Mouse (Mus musculus): ENCODE results near the gene Clta. TPM values are rescaled to one million over a fixed set of nuclear protein-coding genes. Genes with fewer than 3 reads are reported as not detected.
A peak's percentile ranks its signal among the peaks of the same experiment; 100 is the strongest.

The Clta gene
- polyA plus RNA-seq, 1 experiment from 2014 or later: 211 TPM

GRCm38 (mm10) chr4:44044685-44045356, 40.6 kb downstream of the Clta start:
- ATAC-seq (replicated peaks; ENCODE audit: low FRiP score) (no peak), DNase-seq (ENCODE audit: low spot score) (no peak)
- H3K27ac ChIP-seq (ENCODE audit: low read depth, low read length): no peak overlapping the region
- no peaks in the 10 kb centered on the region for H3K4me1 ChIP-seq (replicated peaks; ENCODE audit: control insufficient read depth, insufficient read depth, low read length)
- 94% methylated on average over 5 of the region's 5 CpGs for WGBS
- H3K36me3 ChIP-seq (ENCODE audit: control insufficient read depth, insufficient read depth, low read length): no peaks in the 10 kb centered on the region; the same call in 1 of the 2 replicates
- H3K27me3 ChIP-seq (ENCODE audit: control insufficient read depth, insufficient read depth, low read length): no peaks in the 10 kb centered on the region
- no peak overlapping the region for H3K4me2 ChIP-seq (ENCODE audit: low read depth, low read length, severe bottlenecking)
- no peak overlapping the region for H3K9ac ChIP-seq (ENCODE audit: low read length)
- H3K4me3 ChIP-seq (ENCODE audit: low read depth, low read length): no peak overlapping the region
- H3K9me3 ChIP-seq (ENCODE audit: control insufficient read depth, low read length): no peaks in the 10 kb centered on the region

GRCm38 (mm10) chr4:44046066-44046465, 41.8 kb downstream of the Clta start:
- no peak overlapping the region for H3K4me2 ChIP-seq (ENCODE audit: low read depth, low read length, severe bottlenecking)
- no peaks in the 10 kb centered on the region for H3K4me1 ChIP-seq (replicated peaks; ENCODE audit: control insufficient read depth, insufficient read depth, low read length)
- H3K9me3 ChIP-seq (ENCODE audit: control insufficient read depth, low read length): no peaks in the 10 kb centered on the region
- DNase-seq (ENCODE audit: low spot score) (no peak), ATAC-seq (replicated peaks; ENCODE audit: low FRiP score) (no peak)
- WGBS: 87% methylated on average over 5 of the region's 5 CpGs
- no peak overlapping the region for H3K9ac ChIP-seq (ENCODE audit: low read length)
- H3K27ac ChIP-seq (ENCODE audit: low read depth, low read length): no peak overlapping the region
- H3K4me3 ChIP-seq (ENCODE audit: low read depth, low read length): no peak overlapping the region
- no peaks in the 10 kb centered on the region; the same call in 1 of the 2 replicates for H3K36me3 ChIP-seq (ENCODE audit: control insufficient read depth, insufficient read depth, low read length)
- no peaks in the 10 kb centered on the region for H3K27me3 ChIP-seq (ENCODE audit: control insufficient read depth, insufficient read depth, low read length)

GRCm38 (mm10) chr4:44049812-44050211, 45.6 kb downstream of the Clta start:
- H3K36me3 ChIP-seq (ENCODE audit: control insufficient read depth, insufficient read depth, low read length): no peaks in the 10 kb centered on the region
- no peak overlapping the region for H3K9ac ChIP-seq (ENCODE audit: low read length)
- WGBS: 92% methylated on average over 5 of the region's 5 CpGs
- H3K9me3 ChIP-seq (ENCODE audit: control insufficient read depth, low read length): no peaks in the 10 kb centered on the region
- no peak for ATAC-seq (replicated peaks; ENCODE audit: low FRiP score)
- no peak for DNase-seq (ENCODE audit: low spot score)
- no peak overlapping the region for H3K4me2 ChIP-seq (ENCODE audit: low read depth, low read length, severe bottlenecking)
- no peaks in the 10 kb centered on the region for H3K27me3 ChIP-seq (ENCODE audit: control insufficient read depth, insufficient read depth, low read length)
- H3K4me3 ChIP-seq (ENCODE audit: low read depth, low read length): no peak overlapping the region
- no peaks in the 10 kb centered on the region for H3K4me1 ChIP-seq (replicated peaks; ENCODE audit: control insufficient read depth, insufficient read depth, low read length)
- no peak overlapping the region for H3K27ac ChIP-seq (ENCODE audit: low read depth, low read length)

GRCm38 (mm10) chr4:44059674-44060073, 55.4 kb downstream of the Clta start:
- H3K27ac ChIP-seq (ENCODE audit: low read depth, low read length): no peak overlapping the region
- H3K4me2 ChIP-seq (ENCODE audit: low read depth, low read length, severe bottlenecking): no peak overlapping the region
- H3K9ac ChIP-seq (ENCODE audit: low read length): no peak overlapping the region
- no peak for ATAC-seq (replicated peaks; ENCODE audit: low FRiP score)
- H3K4me1 ChIP-seq (replicated peaks; ENCODE audit: control insufficient read depth, insufficient read depth, low read length): no peaks in the 10 kb centered on the region
- no peaks in the 10 kb centered on the region for H3K27me3 ChIP-seq (ENCODE audit: control insufficient read depth, insufficient read depth, low read length)
- no peaks in the 10 kb centered on the region for H3K36me3 ChIP-seq (ENCODE audit: control insufficient read depth, insufficient read depth, low read length)
- DNase-seq (ENCODE audit: low spot score): no peak
- WGBS: 93% methylated on average over 13 of the region's 13 CpGs
- no peaks in the 10 kb centered on the region for H3K9me3 ChIP-seq (ENCODE audit: control insufficient read depth, low read length)
- no peak overlapping the region for H3K4me3 ChIP-seq (ENCODE audit: low read depth, low read length)

GRCm38 (mm10) chr4:44062062-44062461, 57.8 kb downstream of the Clta start:
- no peaks in the 10 kb centered on the region for H3K27me3 ChIP-seq (ENCODE audit: control insufficient read depth, insufficient read depth, low read length)
- 71% methylated on average over 9 of the region's 9 CpGs for whole genome bisulfite sequencing
- no peaks in the 10 kb centered on the region for H3K4me1 ChIP-seq (replicated peaks; ENCODE audit: control insufficient read depth, insufficient read depth, low read length)
- ATAC-seq (replicated peaks; ENCODE audit: low FRiP score) (no peak), DNase-seq (ENCODE audit: low spot score) (no peak)
- no peak overlapping the region for H3K9ac ChIP-seq (ENCODE audit: low read length)
- no peaks in the 10 kb centered on the region for H3K36me3 ChIP-seq (ENCODE audit: control insufficient read depth, insufficient read depth, low read length)
- no peak overlapping the region for H3K4me2 ChIP-seq (ENCODE audit: low read depth, low read length, severe bottlenecking)
- no peak overlapping the region for H3K4me3 ChIP-seq (ENCODE audit: low read depth, low read length)
- no peaks in the 10 kb centered on the region for H3K9me3 ChIP-seq (ENCODE audit: control insufficient read depth, low read length)
- H3K27ac ChIP-seq (ENCODE audit: low read depth, low read length): no peak overlapping the region

GRCm38 (mm10) chr4:44062816-44063215, 58.6 kb downstream of the Clta start:
- Histone ChIP-seq H3K9me3 (ENCODE audit: control insufficient read depth, low read length) (no peaks in the 10 kb centered on the region), H3K4me3 (ENCODE audit: low read depth, low read length) (no peak overlapping the region), H3K27ac (ENCODE audit: low read depth, low read length) (no peak overlapping the region), H3K9ac (ENCODE audit: low read length) (no peak overlapping the region), H3K36me3 (ENCODE audit: control insufficient read depth, insufficient read depth, low read length) (no peaks in the 10 kb centered on the region), H3K4me1 (replicated peaks; ENCODE audit: control insufficient read depth, insufficient read depth, low read length) (no peaks in the 10 kb centered on the region), H3K4me2 (ENCODE audit: low read depth, low read length, severe bottlenecking) (no peak overlapping the region), H3K27me3 (ENCODE audit: control insufficient read depth, insufficient read depth, low read length) (no peaks in the 10 kb centered on the region)
- DNase-seq (ENCODE audit: low spot score): no peak
- no peak for ATAC-seq (replicated peaks; ENCODE audit: low FRiP score)
- 91% methylated on average over 14 of the region's 14 CpGs for WGBS

- H3K27ac ChIP-seq (ENCODE audit: low read depth, low read length): no peak overlapping the region
- H3K4me3 ChIP-seq (ENCODE audit: low read depth, low read length): no peak overlapping the region
- H3K4me1 ChIP-seq (replicated peaks; ENCODE audit: control insufficient read depth, insufficient read depth, low read length): peaks cover 3% of the 10 kb centered on the region; the same call in 1 of the 2 replicates
- H3K36me3 ChIP-seq (ENCODE audit: control insufficient read depth, insufficient read depth, low read length): no peaks in the 10 kb centered on the region
- 38% methylated on average over 16 of the region's 16 CpGs for WGBS
- H3K27me3 ChIP-seq (ENCODE audit: control insufficient read depth, insufficient read depth, low read length): no peaks in the 10 kb centered on the region
- DNase-seq (ENCODE audit: low spot score) (peak; percentile 93), ATAC-seq (replicated peaks; ENCODE audit: low FRiP score) (0 out of 2 replicates have a peak, but pooled peaks have one; percentile 36)
- no peaks in the 10 kb centered on the region for H3K9me3 ChIP-seq (ENCODE audit: control insufficient read depth, low read length)
- H3K9ac ChIP-seq (ENCODE audit: low read length): no peak overlapping the region
- 0 out of 2 replicates have a peak overlapping the region, but pooled peaks have one; percentile 11 for H3K4me2 ChIP-seq (ENCODE audit: low read depth, low read length, severe bottlenecking)
Observed at GRCm38 (mm10) chr4:44065355-44066025, 61.2 kb downstream of the Clta start.

- Histone ChIP-seq H3K4me1 (replicated peaks; ENCODE audit: control insufficient read depth, insufficient read depth, low read length) (peaks cover 9% of the 10 kb centered on the region; the same call in 1 of the 2 replicates), H3K27ac (ENCODE audit: low read depth, low read length) (no peak overlapping the region), H3K4me2 (ENCODE audit: low read depth, low read length, severe bottlenecking) (no peak overlapping the region), H3K4me3 (ENCODE audit: low read depth, low read length) (no peak overlapping the region), H3K9ac (ENCODE audit: low read length) (no peak overlapping the region), H3K27me3 (ENCODE audit: control insufficient read depth, insufficient read depth, low read length) (no peaks in the 10 kb centered on the region), H3K36me3 (ENCODE audit: control insufficient read depth, insufficient read depth, low read length) (no peaks in the 10 kb centered on the region), H3K9me3 (ENCODE audit: control insufficient read depth, low read length) (no peaks in the 10 kb centered on the region)
- no peak for DNase-seq (ENCODE audit: low spot score)
- no peak for ATAC-seq (replicated peaks; ENCODE audit: low FRiP score)
- WGBS: 89% methylated on average over 6 of the region's 6 CpGs
Observed at GRCm38 (mm10) chr4:44066891-44067290, 62.6 kb downstream of the Clta start.
